Mouse (Mus musculus) ZHBTc4 (cell line): ENCODE results near the gene Uchl4.

Experiments
- DNase-seq: peaks from one replicate; pipeline ENCODE4 v3.0.0-alpha.2; 2011; ENCODE audit warnings: low read depth, low spot score

The Uchl4 gene

DNA sequence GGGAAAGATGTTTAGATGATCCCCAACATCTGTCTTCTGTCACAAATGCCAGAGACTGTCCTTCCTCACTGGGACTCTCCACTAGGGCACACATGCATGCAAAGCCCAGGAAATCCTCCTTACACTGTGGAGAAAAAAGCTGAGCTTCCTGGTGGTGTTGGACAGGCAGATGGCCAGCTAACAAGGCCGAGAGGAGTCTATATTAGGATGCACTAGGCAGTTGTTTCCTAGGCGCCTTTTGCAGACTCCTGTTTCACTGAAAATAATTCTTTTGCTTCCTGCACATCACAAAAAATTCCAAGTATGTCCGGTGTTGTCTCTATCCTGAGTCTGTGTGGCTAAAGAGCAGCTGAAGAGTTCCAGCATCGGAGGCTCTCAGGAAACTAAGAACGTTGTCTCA lies 3.8 kb upstream of the Uchl4 start:
- no peak for DNase-seq

DNA sequence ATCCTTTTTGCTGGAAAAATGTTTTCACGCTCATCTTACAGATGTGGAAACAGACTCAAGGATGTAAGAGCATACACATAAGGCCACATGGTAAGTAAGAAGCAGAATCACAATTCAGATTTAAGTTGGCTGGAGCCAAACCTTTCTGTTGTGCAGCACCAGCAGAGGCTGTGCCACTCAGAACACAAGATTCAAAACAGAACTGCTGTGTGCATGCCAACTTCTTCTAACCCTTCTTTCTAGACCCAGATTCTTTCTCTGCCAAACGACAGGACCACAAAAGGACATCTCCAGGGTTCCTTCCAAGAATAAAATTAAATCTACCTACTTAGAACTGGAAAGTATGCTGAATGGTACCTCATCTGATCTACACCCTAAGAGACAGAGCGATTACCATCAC lies 3.3 kb upstream of the Uchl4 start:
- no peak for DNase-seq

DNA sequence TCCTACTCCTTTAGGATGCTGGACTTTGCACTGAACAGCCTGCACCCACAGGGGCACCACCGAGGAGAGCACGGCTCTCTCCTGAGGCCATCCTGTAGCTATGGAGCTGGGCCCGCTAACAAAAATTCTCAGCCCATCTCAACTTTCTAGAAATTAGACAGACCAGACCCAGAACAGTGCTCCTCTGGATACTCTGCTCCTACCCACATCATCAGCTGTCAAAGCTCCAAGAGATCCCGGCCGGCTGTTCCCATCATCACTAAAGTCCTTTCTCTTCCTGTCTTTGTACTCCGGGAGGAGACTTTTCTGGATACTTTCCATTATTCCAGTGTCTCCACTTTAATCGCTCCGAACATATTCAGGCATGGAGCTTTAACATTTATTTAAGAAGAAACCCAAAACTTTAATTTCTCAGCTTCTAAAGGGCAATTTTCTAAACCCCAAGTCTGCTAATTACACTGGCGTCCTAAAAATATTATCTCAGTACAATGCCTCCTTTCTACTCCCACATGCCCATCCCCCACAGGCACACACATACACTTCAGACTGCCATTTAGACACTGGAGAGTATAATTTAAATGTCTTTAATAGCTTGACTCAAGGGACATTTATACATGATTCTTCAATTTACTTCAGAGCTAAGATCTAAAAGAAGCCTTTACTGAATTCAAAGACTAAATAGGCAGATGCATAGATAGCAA lies 2.6 kb upstream of the Uchl4 start:
- DNase-seq: no peak

DNA sequence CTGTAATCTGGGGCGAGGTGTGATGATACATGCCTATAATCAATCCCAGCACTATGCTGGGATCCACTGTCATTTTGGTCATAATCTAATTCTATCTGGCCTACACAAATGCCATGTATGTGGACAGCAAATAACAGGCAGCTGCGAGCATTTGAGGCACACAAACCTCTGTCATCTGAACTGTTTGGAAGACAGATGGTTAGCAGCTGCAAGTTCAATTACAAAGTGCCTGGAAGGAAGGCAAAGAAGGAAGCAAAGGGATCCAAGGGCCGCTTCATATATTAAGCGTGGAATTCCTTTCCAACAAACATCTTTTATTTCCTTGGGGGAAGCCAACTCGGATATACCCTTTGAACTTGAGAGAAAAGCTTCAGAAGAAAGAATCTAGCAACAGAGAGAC lies 1.3 kb upstream of the Uchl4 start:
- DNase-seq: no peak

DNA sequence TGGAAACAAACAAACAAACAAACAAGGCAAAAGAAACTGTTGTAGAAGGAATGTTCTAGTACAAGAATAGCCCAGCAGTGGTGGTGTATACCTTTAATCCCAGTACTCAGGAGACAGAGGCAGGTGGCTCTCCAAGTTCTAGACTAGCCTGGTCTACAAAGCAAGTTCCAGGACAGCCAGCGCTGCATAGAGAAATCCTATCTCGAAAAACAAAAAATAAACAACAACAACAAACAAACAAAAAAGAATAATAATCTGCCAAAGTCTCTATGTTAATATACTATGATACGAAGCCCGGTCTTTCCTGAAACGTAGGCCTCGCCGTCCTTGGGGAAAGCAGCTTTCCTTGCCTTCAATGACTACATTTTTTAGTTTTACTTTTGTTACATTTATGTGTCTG lies 1.1 kb downstream of the Uchl4 start:
- no peak for DNase-seq

DNA sequence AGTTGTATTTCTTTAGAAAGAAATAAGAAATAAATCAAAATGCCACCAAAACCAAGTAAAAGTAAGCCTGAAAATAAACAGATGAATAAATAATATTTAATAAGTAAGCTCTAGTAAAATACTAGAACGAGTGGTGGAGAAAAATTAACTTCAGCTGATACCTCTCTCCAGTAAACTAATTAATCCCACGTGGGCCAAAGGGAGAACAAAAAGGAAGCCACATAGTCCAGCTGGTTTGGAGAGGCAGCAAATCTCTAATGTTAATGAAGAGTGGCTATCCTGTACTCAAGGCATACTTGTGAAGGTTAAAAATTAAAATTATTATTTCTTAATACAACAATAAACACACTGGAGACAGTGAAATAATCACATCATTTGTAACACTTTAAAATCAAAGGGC lies 5.1 kb downstream of the Uchl4 start:
- no peak for DNase-seq

DNA sequence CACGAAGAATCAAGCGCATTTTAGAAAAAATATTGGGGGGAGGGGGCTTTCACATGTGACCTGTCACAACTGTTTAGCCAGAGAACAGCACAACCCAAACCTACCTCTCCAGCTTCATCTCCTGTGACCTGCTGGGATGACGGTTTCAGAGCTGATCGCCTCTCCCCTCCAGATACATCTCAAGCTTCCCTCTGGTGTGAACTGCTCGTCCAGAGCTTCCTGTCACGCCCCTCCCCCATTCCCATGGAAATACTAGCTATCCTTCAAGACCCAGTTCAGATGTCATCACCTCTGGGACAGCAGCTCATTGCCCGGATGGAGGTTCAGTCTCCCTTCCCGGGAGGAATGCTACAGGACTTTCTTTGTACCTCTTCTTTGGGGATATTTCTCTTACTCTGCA lies 5.7 kb downstream of the Uchl4 start:
- peak; percentile 79 for DNase-seq

DNA sequence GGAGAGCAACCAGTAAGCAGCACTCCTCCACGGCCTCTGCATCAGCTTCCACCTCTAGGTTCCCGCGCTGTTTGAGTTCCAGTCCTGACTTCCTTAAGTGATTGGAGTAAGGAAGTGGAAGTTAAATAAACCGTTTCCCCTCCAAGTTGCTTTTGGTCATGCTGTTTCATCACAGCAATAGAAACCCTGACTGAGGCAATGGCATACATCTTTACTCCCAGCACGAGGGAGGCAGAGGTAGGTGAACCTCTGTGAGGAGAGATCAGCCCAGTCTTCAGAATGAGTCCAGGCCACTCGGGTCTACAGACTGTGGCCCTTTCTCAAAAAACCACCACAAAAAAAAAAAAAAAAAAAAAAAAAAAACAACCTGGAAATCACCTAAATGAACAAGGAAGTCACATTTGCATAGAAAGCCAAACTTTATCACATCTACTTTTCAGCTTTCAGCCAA lies 7.4 kb downstream of the Uchl4 start:
- DNase-seq: peak; percentile 31

DNA sequence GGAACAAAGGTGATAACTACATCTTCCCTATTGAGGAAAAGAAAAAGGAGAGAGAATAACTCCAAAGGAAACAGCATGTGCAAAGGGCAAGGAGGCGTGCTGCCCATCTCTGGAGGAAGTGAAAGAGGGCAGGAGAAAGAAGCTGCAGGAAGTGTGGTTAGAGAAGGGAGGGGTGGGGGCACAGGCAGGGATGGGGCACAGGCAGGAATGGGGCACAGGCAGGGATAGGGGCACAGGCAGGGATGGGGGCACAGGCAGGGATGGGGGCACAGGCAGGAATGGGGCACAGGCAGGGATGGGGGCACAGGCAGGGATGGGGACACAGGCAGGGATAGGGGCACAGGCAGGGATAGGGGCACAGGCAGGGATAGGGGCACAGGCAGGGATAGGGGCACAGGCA lies 14.4 kb downstream of the Uchl4 start:
- no peak for DNase-seq

DNA sequence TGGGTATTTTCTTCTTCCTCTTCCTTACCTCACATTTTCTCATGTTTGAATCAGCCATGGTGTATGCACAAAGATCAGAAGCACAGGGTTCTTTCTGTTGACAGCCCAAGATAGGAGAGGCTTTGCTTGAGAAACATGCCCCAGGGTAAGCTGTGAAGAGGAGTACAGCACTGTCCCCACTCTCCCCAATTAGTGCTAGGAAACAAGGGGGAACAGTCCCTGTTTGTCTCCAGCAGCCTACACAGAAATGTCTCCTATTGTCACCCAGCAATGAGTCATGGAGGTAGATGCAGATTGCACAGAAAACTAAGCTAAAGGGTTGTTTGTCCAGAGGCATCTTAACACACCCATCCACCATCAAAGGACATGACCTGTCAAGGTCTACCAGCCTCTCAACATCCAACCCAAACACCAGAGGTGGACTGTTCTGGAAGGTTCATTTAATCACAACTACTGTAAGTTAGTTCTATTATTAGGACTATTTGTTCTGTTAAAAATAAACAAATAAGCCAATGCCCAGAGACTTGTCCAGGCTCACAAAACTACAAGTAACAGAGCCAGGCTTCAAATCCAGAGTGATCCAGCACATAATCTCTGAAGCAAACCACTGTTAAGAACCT lies 15.2 kb downstream of the Uchl4 start:
- DNase-seq: no peak

DNA sequence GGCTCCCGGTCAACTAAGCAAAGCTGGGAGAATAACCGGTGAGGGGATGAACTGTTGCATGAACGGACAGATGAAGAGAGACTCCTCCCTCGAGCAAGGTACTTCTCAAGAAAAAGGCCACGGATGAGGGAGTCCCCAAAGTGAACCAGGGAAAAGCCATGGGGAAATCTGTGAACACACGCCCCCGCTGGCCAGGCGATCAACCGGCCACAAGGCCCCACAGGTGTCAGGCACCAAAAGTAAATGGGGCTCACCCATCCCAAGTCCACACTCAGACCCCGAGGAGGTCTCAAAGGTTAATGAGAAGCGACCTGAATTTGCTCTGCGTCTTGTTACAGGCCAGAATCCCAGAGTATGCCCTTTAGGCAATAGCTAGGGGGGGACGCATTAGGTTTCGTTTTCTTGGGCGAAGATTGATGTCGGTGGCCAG lies 17.6 kb downstream of the Uchl4 start:
- no peak for DNase-seq

DNA sequence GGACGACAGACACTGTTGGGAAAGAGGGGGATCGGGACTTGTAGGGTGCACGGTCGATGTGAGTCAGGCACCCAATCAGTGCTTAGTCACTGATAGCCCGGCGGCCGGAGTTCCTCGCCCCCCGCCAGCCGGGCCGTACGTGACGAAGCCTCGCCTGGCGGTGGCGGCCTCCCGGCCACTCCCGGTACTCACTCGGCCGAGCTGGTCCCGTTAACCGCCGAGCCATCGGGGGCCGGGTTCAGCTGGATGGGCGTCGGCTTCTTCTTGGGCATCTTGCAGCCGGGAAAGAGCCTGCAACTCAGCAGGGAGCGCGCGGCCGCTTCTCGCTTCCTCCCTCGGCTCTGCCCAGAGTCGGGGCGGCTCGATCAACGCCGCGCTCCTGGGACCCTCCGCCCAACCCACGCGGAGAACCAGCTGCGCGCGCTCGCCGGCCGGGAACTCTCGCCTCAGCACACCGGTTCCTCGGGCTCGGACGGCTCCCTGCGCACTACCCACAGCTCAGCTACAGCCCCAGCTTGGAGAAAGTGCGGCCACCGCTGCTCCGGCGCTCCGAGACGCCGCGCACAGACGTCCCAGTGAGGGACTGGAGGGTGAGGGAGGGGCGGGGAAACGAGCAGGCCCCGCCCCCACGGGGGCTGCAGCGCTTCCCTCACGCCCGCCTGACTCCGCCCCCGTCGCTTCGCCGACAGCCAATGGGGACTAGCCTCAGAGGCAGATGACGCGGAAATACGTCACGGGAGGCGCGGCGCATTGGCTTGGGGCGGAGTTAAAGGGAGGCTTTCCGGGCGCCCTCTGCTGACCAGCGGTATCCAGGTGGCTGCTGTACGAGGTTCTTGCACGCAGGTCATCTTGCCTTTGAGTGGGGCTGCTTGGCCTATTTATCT lies 18.3 kb downstream of the Uchl4 start, which contains the start of gene Map2k1:
TSS of gene Map2k1 (minus strand) at position 611 of the 884 bp plus-strand sequence.
- peak; percentile 100 for DNase-seq

DNA sequence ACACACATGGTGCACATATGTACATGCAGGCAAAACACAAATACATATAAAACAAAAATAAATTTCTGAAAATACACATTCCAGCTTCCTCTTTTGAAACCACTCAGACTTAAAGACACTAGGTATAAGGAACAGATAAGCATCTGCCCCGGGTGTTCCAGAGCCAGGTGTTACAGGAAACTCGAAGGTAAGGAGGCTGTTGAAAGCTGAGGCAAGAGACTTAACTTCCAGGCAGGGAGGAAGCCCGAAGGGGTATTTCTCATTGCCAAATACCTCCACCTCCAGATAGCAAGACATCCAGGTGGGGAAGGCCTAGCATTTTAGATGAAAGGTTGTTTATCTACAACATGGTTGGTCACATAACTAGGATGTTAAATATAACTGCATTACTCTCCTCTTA lies 20.4 kb downstream of the Uchl4 start:
- no peak for DNase-seq

DNA sequence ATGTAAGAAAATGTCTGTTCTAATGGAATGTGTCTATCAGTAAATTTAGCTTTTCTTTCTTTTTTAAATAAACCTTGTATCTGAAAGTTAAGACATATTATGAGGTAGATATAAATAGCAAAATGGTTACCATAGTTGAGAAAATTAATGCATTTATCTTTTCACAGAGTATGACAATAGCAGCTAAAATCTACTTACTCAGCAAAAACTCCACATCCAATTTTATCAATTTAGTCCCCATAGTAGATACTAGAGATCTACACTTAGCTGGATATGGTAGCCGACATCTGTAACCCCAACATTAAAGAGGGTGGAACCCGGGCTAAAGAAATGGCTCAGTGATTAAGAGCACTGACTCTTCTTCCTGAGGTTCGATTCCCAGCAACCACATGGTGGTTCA lies 21.2 kb downstream of the Uchl4 start:
- no peak for DNase-seq

DNA sequence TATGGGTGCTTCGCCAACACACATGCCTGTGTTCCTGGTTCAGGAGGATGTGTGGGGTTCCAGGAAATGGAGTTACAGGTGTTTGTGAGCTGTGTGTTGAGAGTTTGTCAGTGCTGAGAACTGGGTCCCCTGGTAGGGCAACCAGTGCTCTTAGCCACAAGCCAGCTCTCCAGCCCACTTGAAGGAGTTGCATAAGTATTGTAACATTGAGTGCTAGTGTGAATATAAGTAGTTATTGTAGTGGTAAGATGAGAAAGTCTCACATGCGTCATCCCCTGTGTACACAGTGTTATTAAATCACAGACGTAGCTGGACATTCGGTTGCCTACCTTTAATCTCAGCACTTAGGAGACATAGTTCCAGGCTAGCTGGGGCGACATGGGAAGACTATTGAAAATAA lies 24.9 kb downstream of the Uchl4 start:
- no peak for DNase-seq

DNA sequence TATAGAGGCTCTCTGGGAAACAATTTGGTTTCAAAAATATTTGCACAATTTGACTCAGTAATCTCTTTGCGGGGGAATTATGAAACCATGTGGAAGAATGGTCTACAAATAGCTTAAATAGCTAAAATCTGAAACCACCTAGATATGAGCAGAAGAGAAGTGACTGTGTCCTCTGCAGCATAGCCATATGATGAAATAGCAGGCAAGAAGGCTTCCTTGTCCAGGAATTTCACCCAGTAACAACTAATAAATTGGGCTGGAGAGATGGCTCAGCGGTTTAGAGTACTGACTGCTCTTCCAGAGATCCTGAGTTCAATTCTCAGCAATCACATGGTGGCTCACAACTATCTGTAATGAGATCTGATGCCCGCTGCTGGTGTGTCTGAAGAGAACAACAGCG lies 26.0 kb downstream of the Uchl4 start:
- no peak for DNase-seq

DNA sequence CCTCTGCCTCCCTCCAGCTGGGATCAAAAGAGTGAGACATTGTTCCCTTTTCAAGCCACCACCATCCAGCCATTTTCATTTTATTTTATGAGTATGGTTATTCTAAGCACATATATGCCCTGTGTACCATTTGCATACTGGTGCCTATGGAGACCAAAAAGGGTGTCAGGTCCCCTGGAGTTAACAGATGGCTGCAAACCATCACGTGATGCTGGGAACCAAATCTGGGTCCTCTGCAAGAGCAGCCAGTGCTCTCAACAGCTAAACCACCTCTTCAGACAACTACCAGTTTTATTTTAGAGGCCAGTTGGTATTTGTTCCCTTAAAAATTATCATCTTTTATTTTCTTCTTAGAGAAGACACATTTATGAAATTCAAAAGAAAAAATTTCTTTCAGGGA lies 29.8 kb downstream of the Uchl4 start:
- DNase-seq: peak; percentile 41

DNA sequence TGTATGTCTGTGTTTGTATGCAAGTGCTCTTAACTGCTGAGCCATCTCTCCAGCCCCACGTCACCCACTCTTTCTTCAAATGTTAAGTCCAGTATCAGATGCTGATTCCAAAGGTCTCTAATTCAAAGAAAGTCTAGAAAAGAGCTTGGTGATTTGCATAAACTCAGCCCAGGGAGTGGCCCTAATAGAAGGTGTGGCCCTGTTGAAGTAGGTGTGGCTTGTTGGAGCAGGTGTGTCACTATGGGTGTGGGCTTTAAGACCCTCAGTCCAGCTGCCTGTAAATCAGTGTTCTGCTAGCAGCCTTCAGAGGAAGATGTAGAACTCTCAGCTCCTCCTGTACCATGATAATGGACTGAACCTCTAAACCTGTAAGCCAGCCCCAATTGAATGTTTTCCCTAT lies 32.2 kb downstream of the Uchl4 start:
- peak; percentile 87 for DNase-seq

DNA sequence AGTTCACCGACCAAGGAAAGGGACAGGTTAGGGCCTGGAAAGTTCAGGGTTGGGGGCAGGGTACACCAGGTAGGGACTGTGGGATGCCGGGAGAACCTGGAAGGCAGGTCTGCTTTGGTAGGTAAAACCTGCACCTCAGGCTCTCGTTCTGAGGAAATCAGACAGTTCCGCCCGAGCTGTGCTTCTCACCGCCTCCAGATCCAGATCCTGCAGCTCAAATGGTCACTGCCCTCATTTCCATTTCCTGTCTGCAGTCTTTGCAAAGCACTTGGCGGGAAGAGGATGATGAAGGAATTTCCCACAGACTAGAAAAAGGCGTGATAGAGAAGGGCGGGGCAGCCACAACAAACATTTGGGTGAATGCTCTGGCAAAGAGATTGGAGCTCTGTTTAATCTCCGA lies 33.2 kb downstream of the Uchl4 start:
- DNase-seq: peak; percentile 90

DNA sequence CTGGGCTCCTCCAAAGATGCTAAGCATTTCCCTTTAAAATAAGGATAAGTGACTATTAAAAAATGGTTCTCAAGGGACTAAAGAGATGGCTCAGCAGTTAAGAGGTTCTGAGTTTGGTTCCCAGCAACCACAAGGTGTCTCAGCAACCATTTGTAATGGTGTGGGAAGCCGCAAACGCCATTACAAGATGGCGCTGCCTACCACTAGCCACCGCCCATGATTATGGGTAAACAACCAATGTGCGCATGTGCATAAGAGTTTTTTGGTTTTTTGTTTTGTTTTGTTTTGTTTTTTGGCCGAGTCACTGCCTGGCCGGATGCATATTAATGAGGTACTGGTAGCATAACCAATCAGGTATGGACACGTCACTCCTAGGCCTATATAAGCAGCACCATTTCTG lies 33.8 kb downstream of the Uchl4 start:
- DNase-seq: peak; percentile 85

DNA sequence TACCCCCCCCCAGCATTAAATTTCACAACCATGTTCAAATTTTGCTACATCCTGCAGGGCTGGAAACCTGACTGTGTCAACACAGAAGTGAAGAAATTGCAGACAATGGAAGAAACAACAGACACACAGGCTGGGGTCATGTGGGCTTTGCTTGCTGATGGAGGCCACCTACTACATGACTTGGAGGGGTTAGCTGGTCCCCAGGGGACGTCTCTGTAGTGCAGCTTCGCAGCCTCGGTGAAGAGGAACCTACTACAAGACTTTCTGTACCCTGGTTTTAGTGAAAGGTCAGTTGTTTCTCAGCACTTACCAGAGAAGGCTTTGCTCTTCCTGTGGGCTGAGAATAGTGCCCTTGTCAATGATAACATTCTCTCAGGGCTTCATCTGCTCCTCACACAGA lies 36.2 kb downstream of the Uchl4 start:
- no peak for DNase-seq

DNA sequence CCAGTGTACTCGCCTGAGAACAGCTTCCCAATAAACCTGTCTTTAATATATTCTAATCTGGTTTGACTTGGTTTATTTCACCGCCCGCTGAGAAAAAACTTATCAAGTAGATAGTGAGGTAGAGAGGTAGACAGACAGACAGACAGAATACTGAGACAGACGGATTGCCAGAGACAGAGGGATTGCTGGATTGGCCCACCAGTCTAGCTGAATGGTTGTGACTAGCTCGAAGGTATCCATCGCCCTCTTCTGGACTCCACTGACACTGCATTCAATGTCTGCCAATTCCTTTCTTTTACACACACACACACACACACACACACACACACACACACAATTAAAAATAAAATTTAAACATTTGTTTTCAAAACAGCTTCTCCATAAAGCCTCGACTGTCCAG lies 37.6 kb downstream of the Uchl4 start:
- DNase-seq: peak; percentile 90

DNA sequence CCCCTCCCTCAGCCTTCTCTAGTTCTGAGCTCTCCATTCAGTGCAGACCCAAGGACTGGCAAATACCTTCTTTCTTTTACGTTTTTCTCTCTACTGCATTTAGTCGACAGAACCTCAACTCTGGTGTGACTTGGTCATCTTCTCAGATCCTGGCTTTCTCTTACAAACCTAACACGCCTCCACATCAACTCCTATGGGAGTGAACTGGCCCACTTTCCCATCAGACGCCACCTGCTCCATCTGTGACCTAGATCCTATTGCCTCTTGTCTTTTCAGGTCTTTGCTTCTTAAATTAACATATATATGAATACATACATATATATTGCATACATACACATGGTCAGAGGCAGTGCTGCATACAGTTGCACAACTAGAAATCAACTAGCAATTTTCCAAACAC lies 38.8 kb downstream of the Uchl4 start:
- DNase-seq: no peak
